Mouse (Mus musculus) cortical plate, adult 2 months (tissue): ENCODE data around the gene Tsc22d4. TPM values are rescaled to one million over a fixed set of nuclear protein-coding genes. Genes with fewer than 3 reads are reported as not detected.
A peak's percentile ranks its signal among the peaks of the same experiment; 100 is the strongest.

ENCODE experiments used
- H3K27ac ChIP-seq: fragments of 200-500 bp; 2 replicates; pipeline ENCODE4 v1.5.1; 2012; ENCODE audit warnings: low read length, control low read depth, inconsistent platforms; ENCODE audit not compliant: insufficient read depth
- H3K4me1 ChIP-seq: fragments of 200-500 bp; 2 replicates; pipeline ENCODE4 v1.6.1; 2011; ENCODE audit warnings: low read length; ENCODE audit not compliant: control insufficient read depth, insufficient read depth
- H3K4me3 ChIP-seq: fragments of 200-500 bp; 2 replicates; pipeline ENCODE4 v1.5.1; 2011; ENCODE audit warnings: mild to moderate bottlenecking, low read length, control low read depth; ENCODE audit not compliant: insufficient read depth
- CTCF ChIP-seq: fragments of 200-500 bp; IDR thresholded peaks from 2 replicates; pipeline ENCODE4 v1.5.1; 2011; ENCODE audit warnings: mild to moderate bottlenecking, control low read depth, low read length; ENCODE audit not compliant: insufficient read depth; ENCODE audit errors: extremely low read depth
- POLR2A ChIP-seq: fragments of 200-500 bp; IDR thresholded peaks from 2 replicates; pipeline ENCODE4 v1.6.1; 2011; ENCODE audit warnings: mild to moderate bottlenecking, low read length, control low read depth; ENCODE audit not compliant: insufficient read depth; ENCODE audit errors: extremely low read depth
- polyA plus RNA-seq: library from polyadenylated mRNA; depleted of rRNA; stranded (reverse); fragments of >200 nt; gene quantifications from 2 replicates; pipeline ENCODE4 v1.2.3, GENCODE M21; 2012; rRNA removed

Gene Tsc22d4
- polyA plus RNA-seq, 1 experiment = 366 TPM

GRCm38 (mm10) chr5:137787151-137787928, 41.8 kb downstream of the Tsc22d4 start, which contains the start of the genes Mepce and Zcwpw1:
TSS of gene Mepce (minus strand) at chr5:137787655.
TSS of gene Zcwpw1 (plus strand) at chr5:137787798.
- Histone ChIP-seq H3K4me1 (peaks cover 10% of the 10 kb centered on the region; the same call in 1 of the 2 replicates), H3K27ac (peak within 1 kb of the TSS; percentile 95), H3K4me3 (peak within 1 kb of the TSS; percentile 79)
- TF ChIP-seq CTCF (peak; percentile 48), POLR2A (peak; percentile 92)

- no peak overlapping the region for H3K27ac ChIP-seq
- TF ChIP-seq CTCF (no peak), POLR2A (no peak)
- H3K4me3 ChIP-seq = no peak overlapping the region; the same call in 1 of the 2 replicates
- H3K4me1 ChIP-seq = peaks cover 9% of the 10 kb centered on the region; the same call in 1 of the 2 replicates
Measured at GRCm38 (mm10) chr5:137788171-137788570, 42.6 kb downstream of the Tsc22d4 start.

- no peak for TF ChIP-seq POLR2A
- TF ChIP-seq CTCF = no peak
- H3K4me1 ChIP-seq = peaks cover 6% of the 10 kb centered on the region; the same call in 1 of the 2 replicates
- H3K27ac ChIP-seq = no peak overlapping the region
- no peak overlapping the region for H3K4me3 ChIP-seq
Measured at GRCm38 (mm10) chr5:137788946-137789531, 43.5 kb downstream of the Tsc22d4 start.

GRCm38 (mm10) chr5:137791553-137791952, 46.0 kb downstream of the Tsc22d4 start:
- H3K27ac ChIP-seq = no peak overlapping the region
- TF ChIP-seq CTCF (no peak), POLR2A (no peak)
- no peak overlapping the region for H3K4me3 ChIP-seq
- H3K4me1 ChIP-seq = no peaks in the 10 kb centered on the region

- TF ChIP-seq CTCF = no peak
- TF ChIP-seq POLR2A = no peak
- Histone ChIP-seq H3K27ac (no peak overlapping the region), H3K4me3 (no peak overlapping the region), H3K4me1 (no peaks in the 10 kb centered on the region)
Measured at GRCm38 (mm10) chr5:137796606-137797005, 51.1 kb downstream of the Tsc22d4 start.

GRCm38 (mm10) chr5:137800917-137801316, 55.4 kb downstream of the Tsc22d4 start:
- TF ChIP-seq CTCF (no peak), POLR2A (no peak)
- H3K4me1 ChIP-seq = no peaks in the 10 kb centered on the region
- no peak overlapping the region for H3K4me3 ChIP-seq
- H3K27ac ChIP-seq = no peak overlapping the region

GRCm38 (mm10) chr5:137806158-137806557, 60.6 kb downstream of the Tsc22d4 start:
- Histone ChIP-seq H3K4me3 (no peak overlapping the region), H3K27ac (no peak overlapping the region), H3K4me1 (no peaks in the 10 kb centered on the region)
- no peak for TF ChIP-seq POLR2A
- TF ChIP-seq CTCF = no peak

GRCm38 (mm10) chr5:137808316-137808715, 62.8 kb downstream of the Tsc22d4 start:
- no peak overlapping the region for H3K27ac ChIP-seq
- H3K4me1 ChIP-seq = no peaks in the 10 kb centered on the region
- TF ChIP-seq CTCF = no peak
- no peak for TF ChIP-seq POLR2A
- H3K4me3 ChIP-seq = no peak overlapping the region

- Histone ChIP-seq H3K4me3 (no peak overlapping the region), H3K4me1 (no peaks in the 10 kb centered on the region), H3K27ac (no peak overlapping the region)
- TF ChIP-seq CTCF (no peak), POLR2A (no peak)
Measured at GRCm38 (mm10) chr5:137817466-137818222, 72.1 kb downstream of the Tsc22d4 start.

Other genes starting within 250 kb of the Tsc22d4 start
- 46.4 and 48.5 TPM in 2 replicates for gene Pop7, start 243.2 kb upstream of the Tsc22d4 start, polyA plus RNA-seq
- gene Gigyf1, start 227.2 kb upstream of the Tsc22d4 start, polyA plus RNA-seq = 41.0 and 50.2 TPM in 2 replicates
- not detected in 2 replicates for gene Epo, start 212.5 kb upstream of the Tsc22d4 start, polyA plus RNA-seq
- gene Gnb2, start 212.2 kb upstream of the Tsc22d4 start, polyA plus RNA-seq = 653 and 687 TPM in 2 replicates
- 179 and 199 TPM in 2 replicates for gene Actl6b, start 192.2 kb upstream of the Tsc22d4 start, polyA plus RNA-seq
- 22.3 and 25.5 TPM in 2 replicates for gene Tfr2, start 175.9 kb upstream of the Tsc22d4 start, polyA plus RNA-seq
- 45.1 and 45.3 TPM in 2 replicates for gene Mospd3, start 144.7 kb upstream of the Tsc22d4 start, polyA plus RNA-seq
- 12.6 and 13.6 TPM in 2 replicates for gene Pcolce, start 131.9 kb upstream of the Tsc22d4 start, polyA plus RNA-seq
- gene Fbxo24, start 116.7 kb upstream of the Tsc22d4 start, polyA plus RNA-seq = 0.23 and 0.29 TPM in 2 replicates
- gene Lrch4, start 116.6 kb upstream of the Tsc22d4 start, polyA plus RNA-seq = 11.5 and 15.0 TPM in 2 replicates
- 11.0 and 12.6 TPM in 2 replicates for gene Gm20605, start 116.6 kb upstream of the Tsc22d4 start, polyA plus RNA-seq
- gene Sap25, start 104.4 kb upstream of the Tsc22d4 start, polyA plus RNA-seq = 24.6 and 26.0 TPM in 2 replicates
- 0.09 and 0.25 TPM in 2 replicates for gene Irs3, start 100.0 kb upstream of the Tsc22d4 start, polyA plus RNA-seq
- gene Agfg2, start 61.0 kb upstream of the Tsc22d4 start, polyA plus RNA-seq = 35.7 and 36.7 TPM in 2 replicates
- 69.7 and 74.8 TPM in 2 replicates for gene Nyap1, start 4.1 kb upstream of the Tsc22d4 start, polyA plus RNA-seq
- 26.9 and 27.6 TPM in 2 replicates for gene Ppp1r35, start 33.1 kb downstream of the Tsc22d4 start, polyA plus RNA-seq
- gene Mepce, start 41.9 kb downstream of the Tsc22d4 start, polyA plus RNA-seq = 37.8 and 38.1 TPM in 2 replicates
- gene Zcwpw1, start 42.1 kb downstream of the Tsc22d4 start, polyA plus RNA-seq = 11.3 and 12.6 TPM in 2 replicates
- gene Pilra, start 90.6 kb downstream of the Tsc22d4 start, polyA plus RNA-seq = 1.1 and 1.3 TPM in 2 replicates
- 0.08 TPM in 1 of 2 replicates, not detected in the other for gene Pilrb1, start 112.4 kb downstream of the Tsc22d4 start, polyA plus RNA-seq
- 0.42 and 0.44 TPM in 2 replicates for gene Pilrb2, start 126.1 kb downstream of the Tsc22d4 start, polyA plus RNA-seq
- gene Cyp3a13, start 175.9 kb downstream of the Tsc22d4 start, polyA plus RNA-seq = 1.2 and 1.6 TPM in 2 replicates
- gene Gjc3, start 217.4 kb downstream of the Tsc22d4 start, polyA plus RNA-seq = 47.0 and 57.3 TPM in 2 replicates
- gene Azgp1, start 235.8 kb downstream of the Tsc22d4 start, polyA plus RNA-seq = 0.10 TPM in 1 of 2 replicates, not detected in the other